Mouse (Mus musculus): ENCODE measurements at regions not wholly inside any gene's neighbourhood (a gene's known extent, or its start where the extent isn't known, plus 50 kb on each side); places are given as distances from the start of the nearest gene placed in this dataset.
"Not testable (repeated sequence)": the region's sequence is repeated elsewhere in the genome, so short reads cannot be mapped to it uniquely, and the experiment has no call there.

DNA sequence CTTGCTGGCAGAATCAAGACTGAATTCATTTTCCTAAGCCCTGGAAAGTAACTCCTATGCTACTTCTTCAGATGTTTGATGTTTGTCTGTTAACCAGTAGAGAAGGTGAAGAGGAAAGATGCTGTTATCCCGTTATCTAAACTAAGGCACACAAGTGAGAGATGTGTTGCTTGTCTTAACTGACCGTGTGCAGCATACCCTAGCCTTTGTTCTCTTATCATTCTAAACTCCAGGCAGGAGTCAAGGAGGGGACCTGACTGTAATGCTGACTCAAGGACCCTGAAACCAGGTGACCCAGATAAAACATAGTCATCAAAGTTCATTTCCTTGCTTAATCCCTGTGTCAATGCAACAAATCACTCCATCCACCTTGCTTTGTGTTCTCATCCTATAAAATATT is 136.7 kb downstream of the Car2 start:
- no peak for DNase-seq

GRCm38 (mm10) chr3:15040866-15041528 is 154.9 kb downstream of the Car2 start:
- DNase-seq = no peak

DNA sequence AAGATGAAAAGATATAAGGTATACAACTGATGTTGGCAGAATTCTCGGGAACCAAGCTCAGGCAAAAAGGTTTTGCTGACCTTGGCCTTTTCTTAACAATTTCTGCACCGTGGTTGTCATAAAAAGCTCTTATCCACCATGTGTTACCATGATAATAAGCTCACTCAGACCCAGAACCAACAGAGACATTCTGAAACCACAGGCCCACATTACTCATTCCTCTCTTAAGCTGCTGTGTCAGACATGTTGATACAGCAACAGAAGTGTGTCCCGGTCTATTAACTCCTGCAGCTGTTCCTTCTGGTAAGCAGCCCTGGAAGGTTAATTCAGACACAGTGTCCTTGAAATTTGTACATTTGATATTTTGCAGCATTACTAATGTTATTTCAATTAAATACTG is 167.9 kb downstream of the Car2 start:
- DNase-seq = no peak

DNA sequence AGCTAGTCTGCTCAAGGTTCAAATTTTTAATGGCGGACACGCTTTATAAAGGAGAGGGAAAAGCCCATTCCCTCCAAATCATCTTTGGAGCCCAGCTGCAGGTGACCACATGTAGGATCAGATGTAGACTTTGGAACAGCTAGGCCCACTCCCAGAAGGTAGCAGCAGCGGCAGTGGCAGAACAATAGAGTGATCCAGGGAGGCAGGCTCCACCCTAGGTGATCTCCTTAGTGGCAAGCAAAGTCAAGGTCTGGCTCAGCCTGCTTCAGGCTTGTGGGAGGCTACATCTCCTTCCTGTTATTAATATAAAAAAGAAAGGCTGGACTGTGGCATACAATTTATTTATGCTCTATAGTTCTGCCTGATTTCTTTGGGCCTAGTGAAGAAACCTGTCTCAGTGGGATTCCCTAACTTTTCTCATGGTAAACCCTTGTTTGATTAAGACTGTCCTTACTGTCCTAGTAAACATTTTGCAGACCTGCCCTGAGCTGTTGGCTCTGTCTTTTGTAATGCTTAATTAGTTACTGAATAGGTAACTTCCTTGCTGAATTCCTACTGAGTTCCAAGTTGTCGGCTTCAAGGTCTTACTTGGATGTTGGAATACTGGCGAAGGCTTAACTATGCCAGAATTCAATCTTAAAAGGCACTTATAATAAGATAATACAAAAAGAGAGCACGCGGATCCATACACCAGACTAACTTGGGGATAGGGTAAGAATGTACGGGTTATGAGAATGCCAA is 169.6 kb downstream of the Car2 start:
- DNase-seq = not testable (repeated sequence)

GRCm38 (mm10) chr3:15056788-15057585 is 170.9 kb downstream of the Car2 start:
- not testable (repeated sequence) for DNase-seq

DNA sequence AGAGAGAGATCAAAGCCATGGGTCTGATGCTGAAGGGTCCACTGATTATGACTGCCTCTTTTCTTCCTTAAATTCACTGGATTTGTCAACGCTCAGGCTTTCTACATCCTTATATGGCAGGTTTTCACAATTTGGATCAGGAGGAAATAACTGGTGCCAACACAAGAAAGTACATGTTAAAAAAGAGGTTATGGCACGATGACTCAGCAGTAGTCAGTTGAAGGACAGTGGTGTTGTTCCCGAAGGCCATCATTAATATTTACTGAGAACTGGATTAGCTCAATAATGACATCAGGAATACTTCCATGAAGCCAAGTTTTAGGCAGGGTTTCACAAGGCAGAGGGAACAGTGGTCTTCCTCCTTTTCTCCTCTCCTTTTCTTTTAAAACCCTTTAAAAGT is 179.6 kb downstream of the Car2 start:
- DNase-seq = no peak

DNA sequence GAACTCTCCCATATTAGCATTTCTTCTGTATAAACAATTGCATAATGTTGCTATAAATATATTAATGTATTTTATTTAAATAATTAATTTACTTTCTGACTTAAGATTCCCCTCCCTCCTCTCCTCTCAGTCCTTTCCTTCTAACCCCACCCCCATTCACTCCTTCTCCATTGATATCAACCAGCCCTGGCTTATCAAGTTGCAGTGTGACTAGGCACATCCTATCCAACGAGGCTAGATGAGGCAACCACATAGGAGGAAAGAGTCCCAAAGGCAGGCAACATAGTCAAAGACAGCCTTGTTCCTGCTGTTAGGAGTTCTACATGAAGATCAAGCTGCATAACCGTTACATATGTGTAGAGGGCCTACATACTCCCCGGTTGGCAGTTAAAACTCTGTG is 182.2 kb downstream of the Car2 start:
- no peak for DNase-seq

GRCm38 (mm10) chr3:15071030-15071883 is 185.2 kb downstream of the Car2 start:
- no peak for DNase-seq

DNA sequence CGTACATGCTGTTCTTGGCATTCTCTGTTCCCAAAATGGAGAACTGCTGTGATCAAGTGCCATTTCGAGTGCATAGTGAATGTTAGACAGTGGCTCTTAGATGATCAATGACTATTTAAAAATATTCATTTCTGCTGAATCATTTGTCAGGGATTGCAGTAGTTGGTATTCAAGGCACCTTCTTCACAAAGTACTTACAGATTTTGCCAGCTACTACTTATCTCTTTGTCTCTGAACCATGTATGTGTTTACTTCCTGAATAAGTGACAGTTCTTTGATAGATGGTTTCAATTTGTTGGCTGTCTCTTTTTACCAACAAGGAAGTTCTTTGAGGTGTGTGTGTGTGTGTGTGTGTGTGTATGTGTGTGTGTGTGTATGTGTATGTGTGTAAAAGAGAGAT is 187.3 kb downstream of the Car2 start:
- DNase-seq = no peak

GRCm38 (mm10) chr3:15073847-15074246 is 187.8 kb downstream of the Car2 start:
- DNase-seq = no peak

DNA sequence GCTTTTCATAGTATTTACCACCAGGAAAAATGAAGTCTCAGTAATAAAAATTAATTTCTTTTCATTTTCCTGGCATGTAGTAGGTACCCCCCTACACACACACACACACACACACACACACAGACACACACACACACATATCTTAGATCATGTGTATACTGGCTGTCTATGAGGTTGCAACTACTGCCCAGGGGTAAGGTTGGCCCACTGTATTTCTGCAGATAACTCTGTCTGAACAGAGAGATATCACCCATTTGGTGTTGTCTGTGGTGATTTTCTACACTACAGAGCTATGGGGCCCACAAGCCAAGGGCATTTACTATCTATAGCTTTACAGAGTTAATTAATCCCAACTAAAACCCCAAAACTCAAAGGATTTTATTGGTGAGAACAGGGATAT is 188.9 kb downstream of the Car2 start:
- no peak for DNase-seq

GRCm38 (mm10) chr3:15090124-15090523 is 204.1 kb downstream of the Car2 start:
- no peak for DNase-seq

DNA sequence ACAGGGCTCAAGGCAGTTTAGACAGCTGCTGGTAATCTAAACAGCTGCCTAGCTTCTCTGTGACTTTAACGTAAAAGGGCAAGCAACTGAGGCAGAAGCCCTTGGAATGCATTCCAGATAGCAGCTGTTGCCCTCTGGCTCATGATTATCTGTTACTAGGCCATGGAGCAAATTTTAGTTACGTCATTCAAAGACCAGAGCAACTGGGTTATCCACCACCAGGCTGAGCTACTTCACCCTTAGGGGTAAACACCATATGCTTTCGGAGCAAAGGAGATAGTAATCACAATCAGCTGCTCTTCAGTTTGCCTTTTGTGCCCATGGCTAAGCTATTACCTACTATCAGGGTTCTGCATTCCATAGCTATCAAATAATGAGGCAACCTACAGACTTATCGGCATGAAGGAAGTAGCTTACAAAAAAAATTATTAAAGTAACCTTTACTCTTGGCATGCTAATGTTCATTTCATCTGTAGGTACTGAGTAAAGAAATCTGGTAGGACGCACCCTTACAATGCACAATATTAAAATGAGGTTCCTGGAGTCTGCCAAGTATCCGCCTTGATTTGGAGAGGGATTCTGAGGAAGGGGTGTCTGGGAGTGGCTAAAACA is 212.2 kb downstream of the Car2 start:
- no peak for DNase-seq

DNA sequence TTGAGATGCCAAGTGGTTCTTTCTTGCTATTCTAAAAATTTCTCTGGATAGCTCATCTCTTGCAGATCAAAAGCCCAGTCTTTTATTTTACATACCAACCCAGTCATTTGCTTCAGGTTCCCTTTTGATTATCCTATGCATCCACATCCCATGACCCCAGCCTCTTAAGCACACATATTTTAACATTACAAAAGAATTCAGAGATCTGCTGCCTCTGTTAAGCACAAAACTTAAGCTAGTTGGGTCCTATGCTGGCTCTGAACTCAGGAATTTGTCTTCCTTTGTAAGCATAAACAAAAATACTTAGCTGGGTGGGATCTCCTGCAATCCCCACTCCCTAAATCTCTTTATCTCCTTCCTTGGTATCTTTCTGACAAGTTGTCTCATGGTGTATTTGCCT is 212.9 kb downstream of the Car2 start:
- no peak for DNase-seq

DNA sequence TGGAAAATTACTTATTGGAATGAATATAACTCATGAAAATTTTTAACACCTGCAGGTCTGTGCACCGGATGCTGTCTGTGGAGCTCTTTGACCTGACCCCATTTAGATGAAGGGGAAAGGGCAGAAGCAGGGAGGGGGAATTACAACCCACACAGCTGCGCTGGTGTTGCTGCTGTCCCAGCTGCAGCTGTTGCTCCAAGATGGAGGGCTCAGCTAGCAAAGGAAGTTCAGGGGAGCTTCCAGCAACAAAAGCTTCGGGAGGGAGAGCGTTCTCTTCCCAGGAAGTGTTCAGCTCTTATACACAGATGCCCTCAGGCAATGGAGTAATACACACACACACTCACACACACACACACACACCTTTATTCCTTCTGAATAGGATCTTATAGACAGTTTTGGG is 219.6 kb downstream of the Car2 start:
- DNase-seq = no peak

- DNase-seq = no peak
Observed at GRCm38 (mm10) chr3:15106281-15106680, 220.2 kb downstream of the Car2 start.

GRCm38 (mm10) chr3:15107301-15107700 is 221.2 kb downstream of the Car2 start:
- no peak for DNase-seq

DNA sequence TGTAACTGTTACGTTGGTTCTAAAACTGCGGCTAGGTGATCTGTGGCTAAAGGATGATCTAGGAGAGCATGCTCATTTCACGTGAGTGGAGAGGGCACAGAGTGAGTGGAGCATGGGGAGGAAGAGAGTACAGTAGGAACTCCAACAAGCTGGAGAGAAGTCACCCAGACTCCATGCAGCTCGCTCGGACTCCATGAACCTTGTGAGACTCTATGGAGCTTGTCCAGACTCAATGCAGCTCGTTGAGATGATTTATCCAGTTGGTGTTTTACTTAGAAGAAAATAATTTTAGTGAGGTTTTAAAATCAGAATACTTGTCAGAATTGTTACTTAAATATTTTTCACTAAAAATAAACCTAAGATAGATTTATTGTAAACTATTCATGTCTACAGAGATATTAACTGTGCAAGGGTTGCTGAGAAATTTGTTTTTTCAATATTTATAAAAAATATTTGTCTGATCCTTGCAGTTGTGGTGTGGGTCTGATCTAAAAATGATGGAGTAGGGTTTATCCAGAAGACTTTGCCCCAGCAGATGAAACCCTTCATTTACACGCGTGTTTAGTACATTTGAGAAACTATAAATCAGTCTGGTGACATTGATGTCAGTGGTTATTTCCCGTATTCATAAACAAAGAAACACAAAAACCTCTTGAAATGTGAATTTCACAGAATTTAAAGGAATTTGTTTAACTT is 222.3 kb downstream of the Car2 start:
- DNase-seq = no peak

DNA sequence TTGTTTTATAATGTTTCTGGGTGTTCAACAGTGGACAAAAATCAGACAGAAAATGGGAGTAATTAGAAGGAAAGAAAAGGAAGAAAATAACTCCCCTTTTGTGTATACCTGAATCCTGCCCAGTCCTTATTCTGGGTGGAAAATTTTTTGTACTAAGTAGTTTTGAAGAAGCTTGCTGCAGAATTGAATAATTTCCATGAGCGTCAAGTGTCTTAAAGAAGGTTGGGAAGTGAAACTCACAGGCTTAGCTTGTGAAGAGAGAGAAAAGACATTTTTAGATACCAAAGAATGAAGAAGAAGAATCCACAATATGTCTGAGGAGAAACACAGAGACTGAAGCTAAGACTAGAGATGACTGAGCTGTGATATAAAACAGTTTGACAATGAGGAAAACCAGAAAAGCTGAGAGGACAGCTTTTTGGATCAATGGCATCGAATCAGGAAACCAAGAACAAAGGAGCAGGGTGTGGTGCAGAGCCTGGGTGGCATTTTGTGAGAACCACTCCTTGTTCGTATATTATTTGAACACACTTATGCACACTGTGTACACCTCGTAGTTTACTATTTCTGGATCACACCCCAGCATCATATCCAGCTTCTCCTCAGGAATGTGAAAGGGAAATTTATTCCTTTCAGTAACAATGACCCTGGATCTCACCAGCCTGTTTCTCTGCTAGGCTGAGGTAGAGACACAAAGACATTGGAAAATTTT is 221.9 kb downstream of the Gm9733 start:
- no peak for DNase-seq

GRCm38 (mm10) chr3:15112177-15112838 is 219.8 kb downstream of the Gm9733 start:
- no peak for DNase-seq

All from heart, adult 11 months (tissue).